Mouse (Mus musculus) kidney, embryonic 15.5 days (tissue): ENCODE measurements around the gene Supt3. TPM values are rescaled to one million over a fixed set of nuclear protein-coding genes. Genes with fewer than 3 reads are reported as not detected.

ENCODE experiments used
- ATAC-seq: fragments of 200-750 bp; cut with Nextera tagmentation; replicated peaks from 2 replicates; pipeline ENCODE4 v1.8.0; 2017; ENCODE audit warnings: moderate TSS enrichment; ENCODE audit not compliant: low FRiP score
- H3K27ac ChIP-seq: fragments of 300-500 bp; sonication (generic); 2 replicates; pipeline ENCODE4 v1.5.1; 2015; ENCODE audit warnings: mild to moderate bottlenecking, inconsistent platforms
- H3K27me3 ChIP-seq: fragments of 300-500 bp; sonication (generic); 2 replicates; pipeline ENCODE4 v1.6.1; 2015; ENCODE audit warnings: inconsistent platforms
- H3K36me3 ChIP-seq: fragments of 300-500 bp; sonication (generic); 2 replicates; pipeline ENCODE4 v1.6.1; 2015; ENCODE audit warnings: inconsistent platforms
- H3K4me1 ChIP-seq: fragments of 300-500 bp; sonication (generic); 2 replicates; pipeline ENCODE4 v1.6.1; 2015; ENCODE audit warnings: inconsistent platforms
- H3K4me2 ChIP-seq: fragments of 300-500 bp; sonication (generic); 2 replicates; pipeline ENCODE4 v1.6.1; 2015; ENCODE audit warnings: moderate library complexity, mild to moderate bottlenecking, inconsistent platforms
- H3K4me3 ChIP-seq: fragments of 300-500 bp; sonication (generic); replicated peaks from 2 replicates; pipeline ENCODE4 v1.5.1; 2015; ENCODE audit warnings: mild to moderate bottlenecking, inconsistent platforms
- H3K9ac ChIP-seq: fragments of 300-500 bp; sonication (generic); 2 replicates; pipeline ENCODE4 v1.6.1; 2015; ENCODE audit warnings: mild to moderate bottlenecking, inconsistent platforms
- H3K9me3 ChIP-seq: fragments of 300-500 bp; sonication (generic); replicated peaks from 2 replicates; pipeline ENCODE4 v1.6.1; 2016; ENCODE audit warnings: inconsistent platforms
- WGBS: fragments of 180-500 bp; shearing (Covaris S2); methylation state at CpG from one replicate; pipeline ENCODE4 v1.1.7; 2015; ENCODE audit warnings: mixed read lengths; 5-methylcytosine and 5-hydroxymethylcytosine counted together
- polyA plus RNA-seq: library from polyadenylated mRNA; unstranded; fragments of >200 nt; fragmentation: Nextera tagmentation; extraction: Ambion mirVana; gene quantifications from 2 replicates; pipeline ENCODE4 v1.2.1, GENCODE M21; 2015

Supt3 gene
- polyA plus RNA-seq, 1 experiment from 2014 or later = 22.4 TPM

DNA sequence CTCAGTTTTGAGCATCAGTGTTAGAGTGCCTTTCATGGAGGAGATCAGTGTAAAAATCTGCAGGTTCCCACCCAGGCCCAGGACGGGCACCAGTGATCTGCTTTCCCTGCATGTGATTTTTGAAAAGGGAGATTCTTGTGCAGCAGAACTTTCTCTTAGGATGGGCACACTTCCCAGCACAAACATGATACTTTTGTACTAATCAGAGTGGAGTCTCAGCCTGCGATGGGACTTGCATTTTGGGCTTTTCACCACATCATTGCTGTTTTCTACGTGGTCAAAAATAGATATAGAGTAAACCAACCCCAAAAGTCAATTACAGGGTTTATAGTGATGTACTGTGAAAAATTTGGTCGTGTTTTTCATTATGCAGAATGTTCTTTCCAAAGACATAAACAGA lies 65.2 kb downstream of the Supt3 start:
- Histone ChIP-seq H3K4me3 (no peak overlapping the region), H3K9me3 (no peaks in the 10 kb centered on the region), H3K4me2 (no peak overlapping the region), H3K4me1 (no peaks in the 10 kb centered on the region), H3K27me3 (no peaks in the 10 kb centered on the region), H3K9ac (no peak overlapping the region), H3K36me3 (no peaks in the 10 kb centered on the region), H3K27ac (no peak overlapping the region)
- ATAC-seq = no peak
- 84% methylated on average over 4 of the region's 4 CpGs for WGBS

DNA sequence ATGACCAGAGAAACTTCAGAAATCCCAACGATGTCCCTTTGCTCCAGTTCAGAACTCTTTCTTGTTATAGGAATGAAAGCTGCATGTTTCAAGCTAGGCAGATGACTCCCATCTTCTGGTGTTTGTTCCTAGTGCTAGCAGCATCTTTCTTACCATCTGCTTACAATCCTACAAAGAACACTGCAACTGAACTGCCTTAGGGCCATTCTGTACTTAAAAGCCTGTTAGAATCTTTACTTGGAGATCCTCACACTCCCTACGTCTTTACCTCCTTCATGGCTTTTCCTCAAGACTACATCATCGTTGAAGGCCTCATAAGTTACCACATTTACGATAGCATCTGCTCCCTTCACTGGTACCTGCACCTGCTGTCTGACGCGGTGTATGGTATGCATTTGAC lies 86.2 kb downstream of the Supt3 start:
- Histone ChIP-seq H3K27ac (no peak overlapping the region), H3K4me3 (no peak overlapping the region), H3K27me3 (no peaks in the 10 kb centered on the region), H3K4me1 (no peaks in the 10 kb centered on the region), H3K4me2 (no peak overlapping the region), H3K9ac (no peak overlapping the region), H3K36me3 (no peaks in the 10 kb centered on the region), H3K9me3 (no peaks in the 10 kb centered on the region)
- 91% methylated on average over 6 of the region's 6 CpGs for WGBS
- no peak for ATAC-seq

DNA sequence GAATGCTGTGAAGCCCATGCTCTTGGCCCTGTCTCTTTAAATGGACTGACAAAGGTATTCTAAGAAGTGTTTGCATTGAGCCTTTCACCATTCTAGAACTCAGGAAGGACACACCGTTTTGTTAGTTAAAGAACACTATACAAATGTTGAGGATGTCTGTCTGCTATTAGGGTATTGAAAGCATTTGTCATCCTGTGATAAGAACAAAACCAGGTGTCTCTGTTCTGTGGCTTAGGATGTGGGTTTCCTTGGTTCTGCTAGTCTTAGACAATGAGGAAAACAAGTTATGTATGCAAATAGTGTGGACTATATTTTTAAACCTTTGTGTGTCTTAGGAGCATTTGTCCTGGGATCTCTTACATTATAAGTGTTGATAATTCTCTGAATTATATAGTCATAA lies 116.6 kb downstream of the Supt3 start:
- Histone ChIP-seq H3K4me1 (no peaks in the 10 kb centered on the region), H3K27ac (no peak overlapping the region), H3K9me3 (no peaks in the 10 kb centered on the region), H3K9ac (no peak overlapping the region), H3K36me3 (no peaks in the 10 kb centered on the region), H3K4me3 (no peak overlapping the region), H3K27me3 (no peaks in the 10 kb centered on the region), H3K4me2 (no peak overlapping the region)
- no peak for ATAC-seq
- WGBS = 58% methylated on average over 1 of the region's 1 CpGs

DNA sequence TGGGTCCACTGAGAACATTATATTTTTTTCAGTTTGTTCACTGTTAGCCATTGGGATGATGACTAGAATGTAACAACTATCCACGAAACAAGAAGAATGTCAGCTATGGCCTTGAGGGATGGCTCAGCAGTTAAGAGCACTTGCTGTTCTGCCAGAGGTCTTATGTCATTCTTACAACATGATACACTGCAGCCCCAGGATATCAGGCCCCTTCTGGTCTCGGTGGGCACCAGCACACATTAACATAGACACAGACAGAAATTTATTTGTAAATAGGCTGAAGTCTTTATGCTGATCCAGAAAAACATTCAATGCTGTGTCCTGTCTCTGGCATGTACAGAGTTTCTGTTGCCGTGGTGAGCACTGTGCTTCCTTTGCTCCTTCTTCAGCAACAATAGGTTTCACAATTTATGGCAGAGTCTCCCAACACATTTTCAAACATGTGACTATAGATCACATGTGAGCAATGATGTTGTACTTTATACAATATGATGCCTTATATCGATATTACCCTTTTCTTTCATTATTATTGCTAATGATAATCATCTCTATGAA lies 166.7 kb downstream of the Supt3 start:
- no peak overlapping the region for H3K4me2 ChIP-seq
- WGBS = 75% methylated on average over 4 of the region's 4 CpGs
- H3K9ac ChIP-seq = no peak overlapping the region
- no peak overlapping the region for H3K4me3 ChIP-seq
- ATAC-seq = no peak
- H3K9me3 ChIP-seq = no peaks in the 10 kb centered on the region
- H3K36me3 ChIP-seq = no peaks in the 10 kb centered on the region
- H3K27me3 ChIP-seq = no peaks in the 10 kb centered on the region
- H3K27ac ChIP-seq = no peak overlapping the region
- H3K4me1 ChIP-seq = no peaks in the 10 kb centered on the region

DNA sequence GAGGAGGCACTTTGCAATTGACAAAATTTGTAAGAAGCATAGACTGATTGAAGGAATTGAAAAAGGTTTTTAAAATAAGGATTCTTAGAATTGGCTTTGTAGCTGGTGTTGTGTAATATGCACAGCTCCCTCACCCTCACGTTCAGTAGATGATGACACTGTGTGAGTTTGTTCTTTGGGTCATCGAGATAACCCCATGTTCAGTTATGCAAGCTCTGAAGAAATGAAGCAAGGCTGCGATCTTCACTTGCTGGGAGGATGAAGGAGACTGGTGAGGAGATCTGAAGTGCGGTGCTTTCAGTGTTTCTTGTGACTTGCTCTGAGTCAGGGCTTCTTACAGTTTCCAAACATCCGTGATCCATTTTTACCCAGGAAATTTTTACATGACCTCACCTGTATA lies 168.4 kb downstream of the Supt3 start:
- no peaks in the 10 kb centered on the region for H3K9me3 ChIP-seq
- WGBS = 87% methylated on average over 5 of the region's 5 CpGs
- H3K9ac ChIP-seq = no peak overlapping the region
- H3K4me3 ChIP-seq = no peak overlapping the region
- no peak for ATAC-seq
- no peaks in the 10 kb centered on the region for H3K4me1 ChIP-seq
- no peak overlapping the region for H3K27ac ChIP-seq
- no peaks in the 10 kb centered on the region for H3K36me3 ChIP-seq
- no peak overlapping the region for H3K4me2 ChIP-seq
- H3K27me3 ChIP-seq = no peaks in the 10 kb centered on the region

DNA sequence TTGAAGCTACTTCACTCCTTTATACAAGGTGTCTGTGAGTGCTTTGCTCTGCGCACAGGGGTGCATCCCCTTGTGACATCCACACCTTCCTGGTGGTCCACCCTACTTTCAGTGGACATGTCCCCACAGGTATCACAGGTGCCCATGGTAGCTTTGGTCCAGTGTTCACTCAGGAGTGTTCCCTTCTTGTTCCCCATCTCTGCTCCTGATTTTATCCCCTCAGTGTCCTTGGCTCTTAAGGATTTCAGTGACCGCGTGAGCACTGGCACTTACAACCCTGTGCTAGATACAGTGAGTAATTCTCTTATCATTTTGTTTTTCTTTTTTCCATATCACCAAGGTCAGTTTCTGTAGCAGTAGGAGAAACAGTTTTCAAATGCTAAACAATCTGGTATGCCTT lies 171.4 kb downstream of the Supt3 start:
- H3K4me1 ChIP-seq = no peaks in the 10 kb centered on the region
- 91% methylated on average over 3 of the region's 3 CpGs for WGBS
- no peak overlapping the region for H3K9ac ChIP-seq
- no peaks in the 10 kb centered on the region for H3K36me3 ChIP-seq
- no peaks in the 10 kb centered on the region for H3K27me3 ChIP-seq
- H3K27ac ChIP-seq = no peak overlapping the region
- H3K9me3 ChIP-seq = no peaks in the 10 kb centered on the region
- no peak overlapping the region for H3K4me2 ChIP-seq
- ATAC-seq = no peak
- H3K4me3 ChIP-seq = no peak overlapping the region

DNA sequence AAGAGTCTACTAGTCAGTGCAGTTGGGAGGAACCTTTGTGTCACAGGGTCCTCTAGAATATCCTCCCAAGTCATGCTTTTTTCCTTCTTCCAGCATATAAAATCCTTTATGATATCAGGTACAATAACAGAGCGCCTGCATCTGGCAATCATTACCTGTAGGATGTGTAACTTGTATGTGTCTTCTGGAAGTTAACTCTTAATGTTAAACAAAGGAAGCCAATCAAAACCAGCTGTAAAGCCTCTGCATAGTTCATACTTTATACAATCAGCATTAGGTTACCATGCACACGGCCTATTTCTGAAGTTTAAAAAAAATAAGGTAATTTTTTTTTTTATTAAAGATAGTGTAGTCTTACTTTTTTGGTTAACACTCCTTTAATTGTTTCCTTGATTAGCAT lies 179.7 kb downstream of the Supt3 start:
- 78% methylated on average over 2 of the region's 2 CpGs for WGBS
- no peak overlapping the region for H3K4me3 ChIP-seq
- H3K27me3 ChIP-seq = no peaks in the 10 kb centered on the region
- peaks cover 8% of the 10 kb centered on the region; the same call in 1 of the 2 replicates for H3K4me1 ChIP-seq
- H3K9ac ChIP-seq = no peak overlapping the region
- no peak for ATAC-seq
- no peaks in the 10 kb centered on the region for H3K36me3 ChIP-seq
- H3K9me3 ChIP-seq = no peaks in the 10 kb centered on the region
- no peak overlapping the region for H3K27ac ChIP-seq
- no peak overlapping the region for H3K4me2 ChIP-seq

DNA sequence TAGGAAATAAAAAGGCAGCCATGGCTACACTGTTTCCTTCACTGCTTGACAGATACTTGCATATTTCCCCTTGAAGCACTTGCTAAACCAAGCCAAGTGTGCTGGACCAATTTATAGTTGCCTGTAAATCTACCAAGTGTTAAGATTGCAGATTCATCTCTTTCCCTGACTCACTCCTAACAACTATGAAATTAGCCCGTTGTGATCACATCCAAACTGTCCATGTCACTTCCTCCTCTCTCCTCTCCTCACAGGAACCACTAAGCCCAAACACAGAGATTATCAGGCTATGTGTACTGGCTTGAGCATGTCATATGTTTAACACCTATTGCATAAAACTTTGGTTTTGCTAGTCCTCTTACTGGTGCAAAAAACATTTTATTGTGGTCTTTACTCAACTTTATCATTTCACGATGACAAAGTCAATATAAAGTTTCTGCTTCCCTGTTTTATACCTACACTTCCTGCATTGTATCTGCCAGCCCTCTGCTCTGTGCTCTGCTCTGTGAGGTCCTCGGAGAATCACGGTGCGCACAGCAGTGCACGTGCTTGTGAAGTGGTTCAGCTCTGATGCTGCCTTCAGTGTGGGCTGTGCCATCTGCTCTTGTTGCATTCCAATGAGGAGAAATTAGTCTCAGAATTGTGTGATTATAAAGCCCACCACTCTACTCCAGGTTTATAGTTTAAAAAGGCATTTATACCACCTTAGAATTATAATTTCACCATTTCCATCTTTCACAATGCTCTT lies 186.3 kb downstream of the Supt3 start:
- H3K4me2 ChIP-seq = no peak overlapping the region
- H3K27me3 ChIP-seq = no peaks in the 10 kb centered on the region
- ATAC-seq = no peak
- no peaks in the 10 kb centered on the region for H3K9me3 ChIP-seq
- H3K4me1 ChIP-seq = no peaks in the 10 kb centered on the region
- H3K9ac ChIP-seq = no peak overlapping the region
- no peak overlapping the region for H3K27ac ChIP-seq
- 74% methylated on average over 6 of the region's 6 CpGs for WGBS
- no peaks in the 10 kb centered on the region for H3K36me3 ChIP-seq
- no peak overlapping the region for H3K4me3 ChIP-seq

DNA sequence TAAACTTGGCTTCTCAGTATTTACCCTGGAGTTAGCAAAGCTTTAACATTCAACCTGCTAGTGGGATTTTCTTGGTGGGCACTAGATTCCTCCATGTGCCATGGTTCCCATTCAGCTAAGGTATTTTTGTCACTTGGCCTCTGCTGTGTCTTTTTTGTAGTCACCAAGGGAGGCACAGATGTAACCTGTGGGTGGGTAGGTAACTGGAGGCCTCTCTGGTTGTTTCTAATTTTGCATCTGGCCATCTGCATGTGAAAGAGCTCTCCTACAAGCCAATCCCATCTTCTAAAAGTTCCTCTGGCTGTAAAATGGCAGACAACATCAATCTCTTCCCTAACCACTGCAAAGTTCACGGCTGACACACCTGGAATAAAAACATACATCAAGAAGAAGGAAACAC lies 190.2 kb downstream of the Supt3 start:
- Histone ChIP-seq H3K4me2 (no peak overlapping the region), H3K27ac (no peak overlapping the region), H3K4me1 (no peaks in the 10 kb centered on the region), H3K36me3 (no peaks in the 10 kb centered on the region), H3K9me3 (no peaks in the 10 kb centered on the region), H3K9ac (no peak overlapping the region), H3K27me3 (no peaks in the 10 kb centered on the region), H3K4me3 (no peak overlapping the region)
- 68% methylated on average over 1 of the region's 1 CpGs for WGBS
- ATAC-seq = no peak

DNA sequence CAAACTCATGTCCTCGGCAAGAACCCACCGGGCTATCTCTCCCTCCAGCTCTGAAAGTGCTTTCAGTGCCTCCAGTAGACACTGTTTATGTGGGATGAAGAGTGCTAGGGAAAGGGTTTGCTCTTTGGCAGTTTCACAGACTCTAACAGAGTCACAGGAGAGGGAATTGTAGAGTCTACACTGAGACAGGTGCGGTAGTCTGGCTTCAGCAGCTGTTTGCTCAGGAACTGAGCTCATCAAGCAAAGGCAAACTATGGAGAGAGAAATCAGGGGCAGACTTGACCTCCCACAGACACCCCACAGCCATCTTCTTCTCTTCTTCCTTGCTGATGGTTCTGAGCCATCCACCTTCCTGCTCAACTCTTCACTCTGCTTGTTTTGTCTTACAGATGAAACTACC lies 193.3 kb downstream of the Supt3 start:
- H3K9me3 ChIP-seq = no peaks in the 10 kb centered on the region
- no peak for ATAC-seq
- no peak overlapping the region for H3K9ac ChIP-seq
- WGBS = 86% methylated on average over 3 of the region's 3 CpGs
- no peak overlapping the region for H3K4me3 ChIP-seq
- H3K27ac ChIP-seq = no peak overlapping the region
- H3K36me3 ChIP-seq = no peaks in the 10 kb centered on the region
- 0 out of 2 replicates have a peak, but pooled peaks cover 5% of the 10 kb centered on the region for H3K4me1 ChIP-seq
- no peaks in the 10 kb centered on the region for H3K27me3 ChIP-seq
- no peak overlapping the region for H3K4me2 ChIP-seq

DNA sequence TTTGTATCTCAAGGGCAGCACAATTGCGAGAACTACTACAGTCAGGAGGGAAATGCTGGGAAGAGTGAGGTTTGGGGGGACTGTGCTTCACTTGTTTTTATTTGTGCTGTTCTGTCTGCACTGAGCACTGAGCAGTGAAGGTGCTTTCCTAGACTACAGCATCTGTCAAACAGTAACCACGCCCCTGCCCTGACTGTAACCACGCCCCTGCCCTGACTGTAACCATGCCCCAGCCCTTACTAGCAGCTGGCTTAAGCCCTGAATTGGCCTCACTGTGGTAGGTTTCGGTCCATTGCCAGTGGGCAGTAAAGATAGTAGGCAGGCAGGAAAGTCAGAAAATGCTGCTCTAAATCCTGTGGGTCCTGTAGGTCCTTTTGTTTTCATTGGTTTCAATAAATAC lies 196.5 kb downstream of the Supt3 start:
- 44% methylated on average over 4 of the region's 4 CpGs for WGBS
- Histone ChIP-seq H3K9me3 (no peaks in the 10 kb centered on the region), H3K9ac (no peak overlapping the region), H3K4me2 (no peak overlapping the region), H3K27me3 (no peaks in the 10 kb centered on the region), H3K27ac (no peak overlapping the region), H3K4me3 (no peak overlapping the region), H3K36me3 (no peaks in the 10 kb centered on the region), H3K4me1 (0 out of 2 replicates have a peak, but pooled peaks cover 5% of the 10 kb centered on the region)
- peak; percentile 93 for ATAC-seq

DNA sequence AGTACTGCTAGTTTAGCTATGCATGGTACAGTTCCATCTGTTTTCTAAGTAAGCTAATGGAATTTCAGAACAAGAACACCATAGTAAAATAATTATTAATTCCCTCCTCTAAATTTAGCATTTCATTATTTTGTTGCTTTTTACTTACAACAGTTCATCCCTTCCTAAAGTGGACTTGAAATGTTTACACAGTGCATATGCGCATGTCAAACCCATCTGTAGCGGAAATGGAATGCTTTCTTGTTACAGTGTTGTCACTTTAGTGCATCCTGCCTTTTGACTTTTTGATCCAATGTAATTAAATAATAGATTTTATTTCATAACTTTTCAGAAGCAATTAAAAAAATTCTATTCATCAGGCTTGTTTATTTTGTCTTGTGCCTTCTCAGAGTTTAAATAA lies 200.7 kb downstream of the Supt3 start:
- Histone ChIP-seq H3K9me3 (no peaks in the 10 kb centered on the region), H3K36me3 (no peaks in the 10 kb centered on the region), H3K27ac (no peak overlapping the region), H3K27me3 (no peaks in the 10 kb centered on the region), H3K4me1 (0 out of 2 replicates have a peak, but pooled peaks cover 5% of the 10 kb centered on the region), H3K4me3 (no peak overlapping the region), H3K9ac (no peak overlapping the region), H3K4me2 (no peak overlapping the region)
- ATAC-seq = no peak
- 87% methylated on average over 2 of the region's 2 CpGs for WGBS

DNA sequence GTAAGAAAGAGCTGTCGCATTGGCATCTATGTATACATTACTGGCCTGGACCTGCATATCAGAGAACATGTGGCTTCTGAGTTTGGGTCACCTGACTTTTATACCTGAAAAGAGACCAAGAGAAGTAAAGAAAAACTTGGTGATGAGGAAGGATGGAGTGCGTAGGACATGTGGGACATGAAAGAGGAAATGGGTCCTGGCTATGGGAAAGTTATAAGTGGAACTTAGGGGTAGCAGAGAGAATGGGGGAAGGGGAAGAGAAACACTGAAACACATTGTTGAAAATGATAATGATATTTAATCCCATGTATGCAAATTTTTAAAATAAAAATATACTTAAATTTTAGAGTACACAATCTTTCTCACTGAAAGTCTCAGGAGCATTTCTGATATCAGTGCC lies 211.0 kb downstream of the Supt3 start:
- no peak overlapping the region for H3K4me2 ChIP-seq
- no peak overlapping the region for H3K27ac ChIP-seq
- no peaks in the 10 kb centered on the region for H3K9me3 ChIP-seq
- no peak overlapping the region for H3K4me3 ChIP-seq
- peaks cover 13% of the 10 kb centered on the region; the same call in 1 of the 2 replicates for H3K4me1 ChIP-seq
- WGBS = 91% methylated on average over 2 of the region's 2 CpGs
- no peak overlapping the region for H3K9ac ChIP-seq
- no peaks in the 10 kb centered on the region for H3K27me3 ChIP-seq
- H3K36me3 ChIP-seq = no peaks in the 10 kb centered on the region
- ATAC-seq = no peak
